Mouse (Mus musculus): ENCODE results near the gene Trp53inp2. TPM values are rescaled to one million over a fixed set of nuclear protein-coding genes. Genes with fewer than 3 reads are reported as not detected.

Gene Trp53inp2
- total and polyA plus RNA-seq, 2 experiments from 2014 or later: 58.4 to 121 TPM

DNA sequence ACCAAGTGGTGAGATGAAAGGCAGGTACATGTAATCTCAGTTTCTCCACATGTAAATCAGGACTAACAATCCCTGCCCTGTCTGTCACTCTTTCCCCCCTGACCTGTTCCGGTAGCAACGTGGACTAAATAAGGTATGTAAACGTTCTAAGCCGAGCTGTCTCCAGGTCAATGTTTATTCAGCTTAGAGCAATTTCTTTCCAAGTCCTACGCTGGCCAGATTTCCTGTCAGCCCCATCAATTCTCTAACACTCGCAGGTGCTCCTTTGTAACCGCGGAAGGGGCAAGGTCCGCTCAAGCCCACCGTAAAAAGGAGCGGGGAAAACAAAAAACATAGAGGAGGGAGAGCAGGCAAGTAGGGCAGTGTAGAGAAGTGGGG is 190 bp downstream of the Trp53inp2 start:
- H3K36me3 ChIP-seq (ENCODE audit: insufficient read depth, low read length): 0 out of 2 replicates have a peak, but pooled peaks cover 9% of the 10 kb centered on the region
- H3K27me3 ChIP-seq (ENCODE audit: insufficient read depth, low read length): no peaks in the 10 kb centered on the region
- 0% methylated on average over 11 of the region's 11 CpGs for WGBS
- H3K4me2 ChIP-seq (ENCODE audit: low read depth, low read length, poor library complexity, severe bottlenecking): peak overlapping the region; percentile 63
- H3K4me1 ChIP-seq (ENCODE audit: insufficient read depth, low read length): peaks cover 15% of the 10 kb centered on the region
- H3K4me3 ChIP-seq (ENCODE audit: low read depth, low read length): peak overlapping the region; percentile 77
- H3K9me3 ChIP-seq (ENCODE audit: low read length): no peaks in the 10 kb centered on the region
- peak overlapping the region; percentile 100 for H3K27ac ChIP-seq (ENCODE audit: low read depth, low read length)
- ATAC-seq (ENCODE audit: low FRiP score) (no peak), DNase-seq (ENCODE audit: low spot score) (peak; percentile 10)
- TF ChIP-seq CTCF (IDR thresholded peaks at IDR 0.05): no peak
- H3K9ac ChIP-seq (replicated peaks; ENCODE audit: low read length, poor library complexity, severe bottlenecking): peak overlapping the region; percentile 99

DNA sequence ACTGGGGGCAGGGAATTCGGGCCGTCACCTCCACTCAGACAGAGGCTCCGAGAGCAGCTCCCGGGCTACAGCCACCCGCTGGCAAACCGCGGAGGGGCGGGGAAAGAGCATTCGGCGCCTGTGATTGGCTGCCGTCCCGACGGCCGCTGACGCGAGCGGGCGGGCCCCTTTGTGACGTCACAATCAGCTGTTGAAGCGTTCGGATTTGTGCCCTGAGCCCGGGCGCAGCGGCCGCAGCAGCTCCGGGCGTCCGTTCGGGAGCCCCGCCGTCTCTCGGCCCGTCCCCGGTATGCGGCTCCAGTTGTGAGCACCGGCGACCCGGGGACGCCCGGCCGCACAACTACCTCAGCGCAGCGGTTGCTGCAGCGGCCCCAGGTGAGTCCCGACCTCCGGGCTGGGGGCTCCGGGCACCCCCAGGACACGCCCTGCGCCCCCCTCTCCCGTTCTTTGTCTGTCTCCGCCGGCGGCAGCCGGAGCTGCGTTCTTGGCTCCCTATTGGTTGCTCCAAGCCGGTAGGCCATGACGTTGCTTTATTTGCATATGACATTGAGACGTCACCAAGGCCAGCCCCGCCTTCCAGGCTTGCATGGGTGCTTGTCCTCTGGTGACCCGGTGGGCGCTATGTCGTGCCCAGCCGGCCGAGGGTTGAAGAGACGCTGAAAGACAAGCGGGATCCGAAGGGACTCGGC is 928 bp downstream of the Trp53inp2 start:
- H3K4me3 ChIP-seq (ENCODE audit: low read depth, low read length): peak overlapping the region; percentile 77
- H3K4me2 ChIP-seq (ENCODE audit: low read depth, low read length, poor library complexity, severe bottlenecking): peak overlapping the region; percentile 63
- peak overlapping the region; percentile 100 for H3K27ac ChIP-seq (ENCODE audit: low read depth, low read length)
- under 1% methylated on average over 60 of the region's 68 CpGs for WGBS
- ATAC-seq (ENCODE audit: low FRiP score) (peak; percentile 93), DNase-seq (ENCODE audit: low spot score) (peak; percentile 97)
- H3K9ac ChIP-seq (replicated peaks; ENCODE audit: low read length, poor library complexity, severe bottlenecking): peak overlapping the region; percentile 99
- H3K9me3 ChIP-seq (ENCODE audit: low read length): no peaks in the 10 kb centered on the region
- 0 out of 2 replicates have a peak, but pooled peaks cover 16% of the 10 kb centered on the region for H3K36me3 ChIP-seq (ENCODE audit: insufficient read depth, low read length)
- peaks cover 15% of the 10 kb centered on the region for H3K4me1 ChIP-seq (ENCODE audit: insufficient read depth, low read length)
- no peaks in the 10 kb centered on the region for H3K27me3 ChIP-seq (ENCODE audit: insufficient read depth, low read length)
- TF ChIP-seq CTCF (IDR thresholded peaks at IDR 0.05): no peak

DNA sequence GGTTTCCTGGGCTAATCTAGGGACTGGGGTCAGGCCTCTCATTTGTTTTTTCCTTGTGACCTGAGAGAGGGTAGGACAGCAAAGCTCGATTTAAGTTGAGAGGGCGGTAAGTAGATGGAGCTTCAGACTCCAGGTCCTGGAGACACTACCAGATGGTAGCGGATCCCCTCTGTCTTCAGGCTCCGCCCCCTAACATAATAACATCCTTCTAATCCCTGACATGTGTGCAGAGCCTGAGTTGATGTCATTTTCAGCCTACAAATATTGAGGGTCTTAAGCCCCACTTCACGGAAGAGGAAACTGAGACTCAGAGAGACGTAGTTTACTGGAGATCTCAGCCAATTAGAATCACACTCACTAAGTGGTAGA is 1.5 kb downstream of the Trp53inp2 start:
- Histone ChIP-seq H3K9ac (replicated peaks; ENCODE audit: low read length, poor library complexity, severe bottlenecking) (peak overlapping the region; percentile 99), H3K9me3 (ENCODE audit: low read length) (no peaks in the 10 kb centered on the region), H3K4me3 (ENCODE audit: low read depth, low read length) (peak overlapping the region; percentile 77), H3K36me3 (ENCODE audit: insufficient read depth, low read length) (0 out of 2 replicates have a peak, but pooled peaks cover 22% of the 10 kb centered on the region), H3K4me2 (ENCODE audit: low read depth, low read length, poor library complexity, severe bottlenecking) (peak overlapping the region; percentile 63), H3K27ac (ENCODE audit: low read depth, low read length) (peak overlapping the region; percentile 100), H3K4me1 (ENCODE audit: insufficient read depth, low read length) (peaks cover 15% of the 10 kb centered on the region), H3K27me3 (ENCODE audit: insufficient read depth, low read length) (no peaks in the 10 kb centered on the region)
- WGBS: 6% methylated on average over 6 of the region's 6 CpGs
- TF ChIP-seq CTCF (IDR thresholded peaks at IDR 0.05): no peak
- ATAC-seq (ENCODE audit: low FRiP score): peak; percentile 35
- DNase-seq (ENCODE audit: low spot score): peak; percentile 46

DNA sequence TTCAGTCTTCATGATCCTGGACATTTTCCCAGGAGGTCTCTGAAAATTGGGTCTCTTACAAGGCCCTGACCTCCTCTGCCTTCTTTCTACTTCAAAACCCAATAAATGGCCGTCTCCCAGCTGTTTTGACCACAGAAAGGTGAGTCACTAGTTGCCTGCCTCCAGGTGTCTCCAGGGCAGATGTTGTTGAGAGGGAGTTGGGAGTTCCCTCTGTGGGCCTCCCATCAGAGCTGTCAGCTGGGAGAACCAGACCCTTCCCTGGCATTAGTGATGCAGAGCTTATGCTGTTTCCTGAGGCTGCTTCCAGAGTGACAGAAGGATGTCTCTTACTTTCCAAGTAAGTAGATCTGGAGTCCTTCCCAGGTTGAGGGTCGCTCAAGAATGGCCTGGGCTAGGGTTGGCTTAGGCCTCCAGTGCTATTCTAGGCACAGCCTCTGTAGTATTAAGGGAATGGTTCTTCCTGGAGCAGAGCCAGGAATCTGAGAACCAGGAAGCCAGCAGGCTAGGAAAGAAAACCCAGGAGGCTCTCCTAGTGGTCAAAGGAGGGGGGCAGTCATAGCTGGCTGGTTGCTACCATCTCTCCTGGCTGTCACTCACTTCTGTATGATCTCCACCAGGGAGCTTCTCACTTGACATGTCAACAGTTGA is 2.1 kb downstream of the Trp53inp2 start:
- H3K9ac ChIP-seq (replicated peaks; ENCODE audit: low read length, poor library complexity, severe bottlenecking): no peak overlapping the region; the same call in 1 of the 2 replicates
- no peaks in the 10 kb centered on the region for H3K9me3 ChIP-seq (ENCODE audit: low read length)
- peak; percentile 21 for DNase-seq (ENCODE audit: low spot score)
- WGBS: 66% methylated on average over 2 of the region's 2 CpGs
- H3K4me3 ChIP-seq (ENCODE audit: low read depth, low read length): peak overlapping the region; percentile 77
- 0 out of 2 replicates have a peak, but pooled peaks cover 27% of the 10 kb centered on the region for H3K36me3 ChIP-seq (ENCODE audit: insufficient read depth, low read length)
- peak overlapping the region; percentile 63 for H3K4me2 ChIP-seq (ENCODE audit: low read depth, low read length, poor library complexity, severe bottlenecking)
- peak overlapping the region; percentile 100 for H3K27ac ChIP-seq (ENCODE audit: low read depth, low read length)
- no peak for ATAC-seq (ENCODE audit: low FRiP score)
- peaks cover 15% of the 10 kb centered on the region for H3K4me1 ChIP-seq (ENCODE audit: insufficient read depth, low read length)
- no peak for TF ChIP-seq CTCF (IDR thresholded peaks at IDR 0.05)
- H3K27me3 ChIP-seq (ENCODE audit: insufficient read depth, low read length): no peaks in the 10 kb centered on the region

DNA sequence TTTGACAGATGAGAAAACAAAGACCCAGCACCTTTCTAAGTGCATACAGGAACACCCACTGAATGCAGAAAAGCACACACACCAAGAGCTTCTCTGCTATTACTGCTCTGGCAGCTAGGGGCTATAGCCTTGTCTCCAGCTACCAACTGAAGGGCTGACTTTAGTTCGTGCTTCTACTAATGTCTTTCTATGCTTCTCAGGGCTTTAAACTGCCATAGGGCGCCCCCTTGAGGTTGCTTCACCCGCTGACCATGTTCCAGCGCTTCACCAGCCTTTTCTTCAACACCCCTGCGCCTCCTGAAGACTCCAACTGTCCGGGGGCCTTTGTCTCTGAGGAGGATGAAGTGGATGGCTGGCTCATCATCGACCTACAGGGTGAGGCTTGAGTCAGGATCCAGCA is 4.2 kb downstream of the Trp53inp2 start:
- H3K4me2 ChIP-seq (ENCODE audit: low read depth, low read length, poor library complexity, severe bottlenecking): no peak overlapping the region
- peaks cover 15% of the 10 kb centered on the region for H3K4me1 ChIP-seq (ENCODE audit: insufficient read depth, low read length)
- no peak for ATAC-seq (ENCODE audit: low FRiP score)
- no peaks in the 10 kb centered on the region for H3K9me3 ChIP-seq (ENCODE audit: low read length)
- H3K27ac ChIP-seq (ENCODE audit: low read depth, low read length): no peak overlapping the region
- 16% methylated on average over 7 of the region's 7 CpGs for WGBS
- DNase-seq (ENCODE audit: low spot score): peak; percentile 91
- no peaks in the 10 kb centered on the region for H3K27me3 ChIP-seq (ENCODE audit: insufficient read depth, low read length)
- peaks cover 42% of the 10 kb centered on the region; the same call in 1 of the 2 replicates for H3K36me3 ChIP-seq (ENCODE audit: insufficient read depth, low read length)
- no peak overlapping the region; the same call in 1 of the 2 replicates for H3K9ac ChIP-seq (replicated peaks; ENCODE audit: low read length, poor library complexity, severe bottlenecking)
- peak; percentile 88 for TF ChIP-seq CTCF (IDR thresholded peaks at IDR 0.05)
- no peak overlapping the region for H3K4me3 ChIP-seq (ENCODE audit: low read depth, low read length)
